Mouse (Mus musculus) lung, postnatal 25 days (tissue): Measurements from ENCODE around the gene Coro1b.
"Not testable (repeated sequence)": the region's sequence is repeated elsewhere in the genome, so short reads cannot be mapped to it uniquely, and the experiment has no call there.

Source experiments
- DNase-seq: peaks from one replicate; pipeline ENCODE4 v3.0.0; 2022; ENCODE audit warnings: low spot score

The Coro1b gene

GRCm38 (mm10) chr19:4120496-4120895 lies 27.9 kb upstream of the Coro1b start:
- no peak for DNase-seq

GRCm38 (mm10) chr19:4121097-4121805 lies 27.2 kb upstream of the Coro1b start:
- peak; percentile 100 for DNase-seq

- not testable (repeated sequence) for DNase-seq
Measured at GRCm38 (mm10) chr19:4121896-4122295, 26.5 kb upstream of the Coro1b start.

DNA sequence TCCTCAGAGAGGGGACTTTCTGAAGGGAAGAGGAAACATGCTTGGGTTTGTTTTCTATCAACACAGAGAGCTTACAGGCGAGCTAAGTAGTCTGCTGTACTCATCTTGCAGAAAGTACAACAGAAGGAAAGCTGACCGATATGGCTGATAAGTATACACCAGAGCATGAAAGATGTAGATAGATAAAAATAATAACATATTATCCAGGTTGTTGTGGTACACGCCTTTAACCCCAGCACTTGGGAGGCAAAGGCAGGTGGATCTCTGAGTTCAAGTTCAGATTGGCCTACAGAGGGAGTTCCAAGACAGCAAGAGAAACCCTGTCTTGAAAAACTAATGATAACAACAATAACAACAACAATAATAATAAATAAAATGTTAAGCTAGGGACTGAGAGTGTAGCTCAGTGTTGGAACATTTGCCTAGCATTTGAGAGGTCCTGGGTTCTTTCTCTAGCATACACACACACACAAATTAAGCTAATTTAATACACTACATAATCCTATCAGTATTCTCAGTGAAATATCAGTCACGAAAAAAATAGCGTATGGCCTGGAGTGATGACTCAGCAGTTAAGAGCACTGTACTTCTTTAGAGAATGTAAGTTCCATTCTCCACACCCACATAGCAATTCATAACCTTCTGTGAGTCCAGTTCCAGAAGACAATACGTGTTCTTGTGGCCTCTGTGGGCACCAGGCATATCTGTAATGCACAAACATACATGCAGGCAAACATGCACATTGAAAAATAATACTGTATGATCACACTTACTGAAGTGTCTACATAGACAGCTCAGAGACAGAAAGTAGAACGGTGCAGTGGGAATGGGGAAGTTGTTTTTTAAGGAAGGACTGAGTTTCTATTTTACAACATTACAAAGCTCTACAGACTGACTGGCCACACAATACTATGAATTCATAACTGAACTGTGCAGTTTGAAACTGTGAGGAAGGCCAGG lies 25.7 kb upstream of the Coro1b start:
- DNase-seq: no peak

- no peak for DNase-seq
Measured at GRCm38 (mm10) chr19:4124432-4124831, 24.0 kb upstream of the Coro1b start.

DNA sequence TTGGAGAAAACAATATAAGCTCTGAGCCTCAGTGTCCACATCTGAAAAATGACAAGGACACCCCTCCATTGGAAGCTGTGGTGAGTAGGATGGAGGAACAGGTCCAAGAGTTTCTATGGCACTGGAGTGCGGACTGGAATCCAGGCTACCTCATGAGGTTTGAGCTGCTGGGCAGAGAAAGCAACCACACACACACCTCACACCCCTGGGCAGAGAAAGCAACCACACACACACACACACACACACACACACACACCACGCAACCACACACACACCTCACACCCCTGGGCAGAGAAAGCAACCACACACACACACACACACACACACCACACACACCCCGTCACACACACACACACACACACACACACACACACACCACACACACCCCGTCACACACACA lies 23.2 kb upstream of the Coro1b start:
- DNase-seq: not testable (repeated sequence)

DNA sequence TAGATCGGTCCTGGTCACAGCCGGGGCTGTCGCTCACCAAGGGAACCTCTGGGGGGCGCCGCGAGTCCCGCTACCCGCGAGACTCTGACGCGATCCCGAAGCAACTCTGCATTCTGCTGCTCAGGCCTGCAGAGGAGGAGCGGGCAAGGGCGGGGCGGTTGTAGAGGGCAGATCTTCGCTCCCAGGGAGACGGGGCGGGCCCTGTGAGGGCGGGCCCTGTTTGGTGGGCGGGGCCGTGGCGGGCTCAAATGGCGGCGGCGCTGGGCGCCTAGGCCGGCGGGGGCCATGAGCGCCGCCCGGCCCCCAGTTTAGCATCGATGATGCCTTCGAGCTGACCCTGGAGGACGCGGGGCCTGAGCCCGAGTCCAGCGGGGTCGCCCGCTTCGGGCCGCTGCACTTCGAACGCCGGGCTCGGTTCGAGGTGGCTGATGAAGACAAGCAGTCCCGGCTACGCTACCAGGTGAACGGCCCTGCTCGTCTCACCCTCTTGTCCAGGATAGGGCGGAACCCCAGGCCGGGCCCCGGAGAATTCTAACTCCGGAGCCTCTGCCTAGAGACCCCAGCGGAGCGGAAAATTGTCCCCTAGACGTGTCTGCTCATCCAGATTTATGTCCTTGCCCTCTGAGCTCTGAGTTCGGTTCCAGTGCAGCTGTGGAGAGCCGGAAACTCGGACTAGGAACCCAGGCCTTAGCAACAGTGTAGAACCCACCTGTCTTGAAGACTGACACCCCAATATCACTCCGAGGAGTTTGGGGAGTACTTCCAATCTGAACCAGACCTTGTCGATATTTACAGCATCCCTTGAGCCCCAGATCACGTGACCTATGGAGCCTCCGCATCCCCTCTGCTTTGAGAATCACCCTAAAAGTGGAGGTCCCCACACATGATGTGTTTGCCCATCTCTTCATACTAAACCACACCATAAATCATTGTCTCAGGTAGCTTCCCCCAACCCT lies 22.4 kb upstream of the Coro1b start, which contains the start of gene Aip:
Aip (minus strand) TSS at position 118 of the 956 bp plus-strand sequence.
- peak; percentile 99 for DNase-seq

- DNase-seq: peak; percentile 54
Measured at GRCm38 (mm10) chr19:4126759-4127495, 21.5 kb upstream of the Coro1b start.

GRCm38 (mm10) chr19:4129462-4129861 lies 19.0 kb upstream of the Coro1b start:
- no peak for DNase-seq

GRCm38 (mm10) chr19:4130106-4130505 lies 18.3 kb upstream of the Coro1b start:
- no peak for DNase-seq

DNA sequence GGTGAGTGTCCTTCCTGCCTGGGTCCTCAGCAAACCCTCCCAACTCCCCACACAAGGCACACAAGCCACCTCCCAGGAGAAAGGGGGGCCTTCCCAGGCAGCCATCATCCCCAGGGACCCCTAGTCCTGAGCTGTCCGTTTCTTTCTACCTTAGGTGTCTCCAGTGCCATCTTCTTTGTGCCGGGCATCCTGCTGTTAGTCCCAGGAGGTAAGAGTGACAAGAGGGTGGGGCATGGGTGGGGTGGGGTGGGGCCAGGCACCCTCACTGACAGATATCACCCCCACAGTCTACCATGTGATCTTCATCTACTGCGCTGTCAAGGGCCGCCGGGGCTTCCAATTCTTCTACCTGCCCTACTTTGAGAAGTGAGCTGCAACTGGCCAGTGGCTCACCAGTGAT lies 17.3 kb upstream of the Coro1b start:
- no peak for DNase-seq

DNA sequence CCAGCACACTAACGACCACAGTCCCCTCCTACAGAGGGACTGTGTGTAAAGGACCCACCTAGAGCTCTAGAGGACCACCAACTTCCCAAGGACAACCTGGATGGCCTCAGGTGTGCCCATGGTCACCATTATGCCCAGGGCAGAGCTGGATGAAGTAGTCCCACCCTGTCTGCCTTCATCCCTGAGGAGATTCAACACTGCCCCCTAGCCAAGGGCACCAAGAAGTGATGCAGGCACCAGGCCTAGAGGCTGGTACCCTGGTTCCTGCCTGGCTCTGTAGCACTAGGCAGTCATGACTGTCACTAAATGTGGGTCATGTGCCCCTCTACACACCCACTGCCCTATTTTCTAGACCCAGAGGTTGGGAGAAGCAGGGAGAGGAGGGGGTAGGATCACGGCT lies 16.7 kb upstream of the Coro1b start:
- no peak for DNase-seq

- no peak for DNase-seq
Measured at GRCm38 (mm10) chr19:4134354-4134753, 14.1 kb upstream of the Coro1b start.

DNA sequence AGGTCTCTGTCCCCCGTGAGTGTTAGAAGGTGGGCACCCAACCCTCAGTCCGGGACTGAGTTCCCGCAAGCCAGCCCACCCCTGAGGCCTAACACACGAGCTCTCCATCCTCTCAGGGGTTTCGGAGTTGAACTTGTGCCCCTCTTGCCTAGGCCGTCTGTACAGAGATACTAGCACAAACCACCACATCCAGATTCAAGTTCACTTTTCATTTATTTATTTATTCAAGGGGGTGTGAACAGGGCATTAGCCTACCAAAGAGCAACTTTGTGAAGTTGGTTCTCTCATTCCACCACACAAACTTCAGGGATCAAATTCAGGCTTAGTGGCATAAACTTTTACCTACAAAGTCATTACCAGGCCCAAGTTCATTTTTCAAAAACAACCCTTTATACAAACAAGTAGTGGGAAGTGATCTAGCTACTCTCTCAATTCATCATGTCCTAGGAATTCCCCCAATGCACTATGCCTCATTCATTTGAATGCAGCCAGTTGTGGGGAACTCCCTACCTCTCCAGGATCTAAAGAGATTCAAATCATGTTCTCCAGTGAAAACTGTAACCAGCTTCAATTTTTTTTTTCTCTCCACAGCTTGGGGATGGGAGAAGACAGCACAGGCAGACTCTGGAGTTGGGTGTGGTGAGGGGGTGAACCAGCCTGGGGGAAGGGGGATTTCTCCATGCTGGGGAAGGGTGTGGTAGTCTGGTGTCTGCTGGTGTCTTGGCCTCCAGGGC lies 13.0 kb upstream of the Coro1b start:
- not testable (repeated sequence) for DNase-seq

DNA sequence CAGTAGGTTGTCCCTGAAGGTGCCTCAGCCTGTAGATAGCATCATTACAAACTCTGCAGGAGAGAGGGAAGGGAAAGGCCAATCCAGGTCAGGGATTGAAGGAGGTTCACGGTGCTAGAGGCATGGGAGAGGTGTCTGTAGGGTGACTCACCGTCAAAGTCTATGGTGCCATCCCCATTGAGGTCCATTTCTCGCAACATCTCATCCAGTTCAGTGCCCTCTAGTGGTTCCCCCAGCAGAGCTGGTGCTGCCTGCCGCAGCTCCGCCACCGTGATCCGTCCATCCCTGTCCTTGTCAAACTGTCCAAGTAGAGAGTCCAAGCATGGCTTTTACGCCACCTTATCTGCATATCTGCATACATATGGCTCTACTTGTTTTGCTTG lies 12.5 kb upstream of the Coro1b start:
- DNase-seq: not testable (repeated sequence)

GRCm38 (mm10) chr19:4136463-4136862 lies 12.0 kb upstream of the Coro1b start:
- no peak for DNase-seq

GRCm38 (mm10) chr19:4137913-4138312 lies 10.5 kb upstream of the Coro1b start:
- DNase-seq: no peak

- no peak for DNase-seq
Measured at GRCm38 (mm10) chr19:4139446-4139845, 9.0 kb upstream of the Coro1b start, which contains the start of gene Gpr152. Gpr152 (plus strand) TSS chr19:4139787.

GRCm38 (mm10) chr19:4140147-4140546 lies 8.3 kb upstream of the Coro1b start:
- no peak for DNase-seq

DNA sequence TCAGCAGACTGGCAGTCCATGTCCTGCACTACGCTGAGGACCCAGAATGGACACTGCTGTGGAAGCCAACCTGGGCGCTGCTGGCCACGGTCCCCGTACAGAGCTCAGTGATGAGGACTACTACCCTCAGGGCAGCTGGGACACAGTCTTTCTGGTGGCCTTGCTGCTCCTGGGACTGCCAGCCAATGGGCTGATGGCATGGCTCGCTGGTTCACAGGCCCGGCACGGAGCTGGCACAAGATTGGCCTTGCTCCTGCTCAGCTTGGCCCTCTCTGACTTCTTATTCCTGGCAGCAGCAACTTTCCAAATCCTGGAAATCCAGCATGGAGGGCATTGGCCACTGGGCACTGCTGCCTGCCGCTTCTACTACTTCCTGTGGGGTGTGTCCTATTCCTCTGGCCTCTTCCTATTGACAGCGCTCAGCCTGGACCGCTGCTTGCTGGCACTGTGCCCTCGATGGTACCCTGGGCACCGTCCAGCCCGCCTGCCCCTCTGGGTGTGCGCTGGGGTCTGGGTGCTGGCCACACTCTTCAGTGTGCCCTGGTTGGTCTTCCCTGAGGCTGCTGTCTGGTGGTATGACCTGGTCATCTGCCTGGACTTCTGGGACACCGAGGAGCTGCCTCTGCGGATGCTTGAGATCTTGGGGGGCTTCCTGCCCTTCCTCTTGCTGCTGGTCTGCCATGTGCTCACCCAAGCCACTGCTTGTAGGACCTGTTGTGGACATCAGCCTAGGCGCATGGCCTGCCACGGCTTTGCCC lies 5.8 kb upstream of the Coro1b start:
- DNase-seq: no peak
